Mouse (Mus musculus) stomach, embryonic 14.5 days (tissue): ENCODE measurements at regions not wholly inside any gene's neighbourhood (a gene's known extent, or its start where the extent isn't known, plus 50 kb on each side); places are given as distances from the start of the nearest gene placed in this dataset.

Source experiments
- ATAC-seq: fragments of 200-750 bp; cut with Nextera tagmentation; 2 replicates; pipeline ENCODE4 v1.8.0; 2017; ENCODE audit warnings: low read depth, moderate TSS enrichment; ENCODE audit not compliant: insufficient number of reproducible peaks, insufficient read depth, low FRiP score
- H3K27ac ChIP-seq: fragments of 300-500 bp; sonication (generic); 2 replicates; pipeline ENCODE4 v1.5.1; 2014; ENCODE audit warnings: mild to moderate bottlenecking, low read length, moderate library complexity, mixed read lengths
- H3K27me3 ChIP-seq: fragments of 300-500 bp; sonication (generic); 2 replicates; pipeline ENCODE4 v1.6.1; 2014; ENCODE audit warnings: low read length, control low read depth, mixed read lengths; ENCODE audit not compliant: control insufficient read depth, insufficient read depth
- H3K36me3 ChIP-seq: fragments of 300-500 bp; sonication (generic); 2 replicates; pipeline ENCODE4 v1.6.1; 2014; ENCODE audit warnings: mild to moderate bottlenecking, control low read depth, low read length, moderate library complexity, mixed read lengths; ENCODE audit not compliant: control insufficient read depth, insufficient read depth
- H3K4me1 ChIP-seq: fragments of 300-500 bp; sonication (generic); 2 replicates; pipeline ENCODE4 v1.6.1; 2014; ENCODE audit warnings: low read length, control low read depth, mixed read lengths; ENCODE audit not compliant: control insufficient read depth, insufficient read depth
- H3K4me2 ChIP-seq: fragments of 300-500 bp; sonication (generic); replicated peaks from 2 replicates; pipeline ENCODE4 v1.6.1; 2014; ENCODE audit warnings: low read depth, low read length, control low read depth
- H3K4me3 ChIP-seq: fragments of 300-500 bp; sonication (generic); 2 replicates; pipeline ENCODE4 v1.5.1; 2014; ENCODE audit warnings: low read depth, low read length, control low read depth
- H3K9ac ChIP-seq: fragments of 300-500 bp; sonication (generic); replicated peaks from 2 replicates; pipeline ENCODE4 v1.6.1; 2014; ENCODE audit warnings: low read depth, mild to moderate bottlenecking, control low read depth, low read length, moderate library complexity, mixed read lengths
- H3K9me3 ChIP-seq: fragments of 300-500 bp; sonication (generic); 2 replicates; pipeline ENCODE4 v1.6.1; 2016; ENCODE audit warnings: low read depth, low read length, control low read depth; ENCODE audit not compliant: control insufficient read depth
- WGBS: fragments of 180-500 bp; shearing (Covaris S2); extraction: QIAGEN DNeasy Blood & Tissue Kit; methylation state at CpG from one replicate; pipeline ENCODE4 v1.1.7; 2014; 5-methylcytosine and 5-hydroxymethylcytosine counted together

DNA sequence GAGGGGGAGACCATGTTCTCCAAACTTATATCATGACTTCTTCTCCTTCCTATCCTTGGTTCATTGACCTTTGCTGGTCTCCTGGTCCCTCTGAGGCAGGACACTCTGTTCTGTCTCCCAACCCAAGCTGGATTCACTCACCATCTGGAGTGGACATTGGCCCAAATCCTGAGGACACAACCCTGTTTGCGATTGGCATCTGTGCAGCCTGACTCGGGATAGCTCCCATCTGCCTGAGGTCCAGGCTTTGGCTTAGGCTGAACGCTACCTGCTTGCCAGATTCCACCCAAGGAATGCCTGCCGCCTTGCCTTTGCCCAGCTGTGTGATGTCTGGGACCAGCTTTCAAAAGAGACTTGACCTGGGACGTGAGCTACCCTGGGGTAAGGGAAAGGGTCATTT lies 161.2 kb upstream of the Ubl3 start:
- no peaks in the 10 kb centered on the region for H3K27me3 ChIP-seq

GRCm38 (mm10) chr5:148713039-148713438 lies 160.4 kb upstream of the Ubl3 start:
- Histone ChIP-seq H3K4me1 (peaks cover 12% of the 10 kb centered on the region; the same call in 1 of the 2 replicates), H3K36me3 (no peaks in the 10 kb centered on the region), H3K9ac (no peak overlapping the region), H3K9me3 (no peaks in the 10 kb centered on the region), H3K27ac (no peak overlapping the region), H3K4me3 (no peak overlapping the region), H3K4me2 (no peak overlapping the region), H3K27me3 (no peaks in the 10 kb centered on the region)
- ATAC-seq, result no peak

More for the DNA sequence above, 161.2 kb upstream of the Ubl3 start:
- ATAC-seq, result no peak
- Histone ChIP-seq H3K36me3 (no peaks in the 10 kb centered on the region), H3K4me3 (no peak overlapping the region), H3K9me3 (no peaks in the 10 kb centered on the region), H3K9ac (no peak overlapping the region), H3K4me1 (peaks cover 5% of the 10 kb centered on the region; the same call in 1 of the 2 replicates), H3K4me2 (no peak overlapping the region), H3K27ac (no peak overlapping the region)
- whole genome bisulfite sequencing, result 83% methylated on average over 5 of the region's 5 CpGs

DNA sequence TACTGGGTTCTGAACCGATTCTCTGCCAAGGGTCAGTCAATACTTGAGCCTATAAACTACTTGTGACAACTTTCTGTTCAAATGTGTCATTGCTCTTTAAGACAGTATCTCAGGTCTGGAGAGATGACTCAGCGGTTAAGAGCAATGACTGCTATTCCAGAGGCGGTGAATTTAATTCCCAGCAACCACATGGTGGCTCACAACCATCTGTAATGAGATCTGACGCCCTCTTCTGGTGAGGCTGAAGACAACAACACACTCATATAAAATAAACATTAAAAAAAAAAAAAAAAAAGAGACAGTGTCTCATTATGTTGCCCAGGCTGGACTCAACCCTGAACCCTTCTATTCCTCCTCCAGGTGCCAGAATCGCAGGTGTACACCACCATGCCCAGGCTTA lies 159.0 kb upstream of the Ubl3 start:
- no peak for ATAC-seq
- Histone ChIP-seq H3K9me3 (no peaks in the 10 kb centered on the region), H3K9ac (no peak overlapping the region), H3K4me1 (peaks cover 20% of the 10 kb centered on the region), H3K4me3 (no peak overlapping the region), H3K36me3 (no peaks in the 10 kb centered on the region), H3K4me2 (no peak overlapping the region), H3K27ac (no peak overlapping the region), H3K27me3 (no peaks in the 10 kb centered on the region)
- WGBS, result 81% methylated on average over 5 of the region's 5 CpGs

DNA sequence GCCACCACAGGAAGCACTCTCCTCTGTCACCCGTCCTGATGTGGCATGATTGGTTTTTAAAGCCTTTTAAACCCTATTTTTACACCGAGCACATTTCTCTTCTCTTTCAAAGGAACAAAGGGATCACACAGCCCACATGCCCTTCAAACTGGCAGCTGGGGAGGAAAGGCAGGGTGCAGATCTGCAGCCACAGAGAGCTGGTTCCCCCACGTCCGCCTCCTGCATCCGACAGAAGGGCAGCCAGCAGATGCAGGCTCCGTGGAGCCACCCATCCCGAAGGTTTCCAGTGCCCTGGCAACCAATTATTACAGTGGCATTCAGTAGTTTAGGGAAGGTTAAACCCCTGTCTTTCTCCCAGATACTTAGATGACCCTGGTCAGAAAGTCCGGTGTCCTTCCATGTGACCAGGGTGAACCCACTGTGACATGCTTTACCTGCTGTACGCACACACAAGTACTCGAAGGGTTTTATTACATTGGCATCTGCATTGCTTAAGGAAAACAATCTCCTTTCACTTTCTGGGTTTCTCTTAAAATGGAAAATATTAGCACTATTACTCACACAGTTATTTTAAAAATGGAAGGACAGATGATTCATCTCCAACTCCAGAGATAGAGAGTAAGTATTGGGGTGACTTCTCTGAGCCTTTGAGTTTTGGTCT lies 156.7 kb upstream of the Ubl3 start:
- H3K27me3 ChIP-seq, result no peaks in the 10 kb centered on the region
- no peaks in the 10 kb centered on the region for H3K36me3 ChIP-seq
- H3K4me2 ChIP-seq, result no peak overlapping the region
- no peak overlapping the region for H3K4me3 ChIP-seq
- no peak overlapping the region for H3K27ac ChIP-seq
- 42% methylated on average over 10 of the region's 10 CpGs for WGBS
- H3K9me3 ChIP-seq, result no peaks in the 10 kb centered on the region
- H3K9ac ChIP-seq, result no peak overlapping the region
- ATAC-seq, result no peak
- peaks cover 20% of the 10 kb centered on the region for H3K4me1 ChIP-seq

GRCm38 (mm10) chr5:148708014-148708741 lies 155.6 kb upstream of the Ubl3 start:
- Histone ChIP-seq H3K9ac (no peak overlapping the region), H3K36me3 (no peaks in the 10 kb centered on the region), H3K27me3 (no peaks in the 10 kb centered on the region), H3K4me2 (no peak overlapping the region; the same call in 1 of the 2 replicates), H3K4me3 (no peak overlapping the region), H3K27ac (peak overlapping the region; percentile 52; the same call in 1 of the 2 replicates), H3K4me1 (peaks cover 20% of the 10 kb centered on the region), H3K9me3 (no peaks in the 10 kb centered on the region)
- 33% methylated on average over 11 of the region's 11 CpGs for WGBS
- ATAC-seq, result peak; percentile 56; the same call in 1 of the 2 replicates

- Histone ChIP-seq H3K27ac (no peak overlapping the region), H3K4me3 (no peak overlapping the region)
These were observed 154.7 kb upstream of the Ubl3 start for GRCm38 (mm10) chr5:148707335-148707734.

DNA sequence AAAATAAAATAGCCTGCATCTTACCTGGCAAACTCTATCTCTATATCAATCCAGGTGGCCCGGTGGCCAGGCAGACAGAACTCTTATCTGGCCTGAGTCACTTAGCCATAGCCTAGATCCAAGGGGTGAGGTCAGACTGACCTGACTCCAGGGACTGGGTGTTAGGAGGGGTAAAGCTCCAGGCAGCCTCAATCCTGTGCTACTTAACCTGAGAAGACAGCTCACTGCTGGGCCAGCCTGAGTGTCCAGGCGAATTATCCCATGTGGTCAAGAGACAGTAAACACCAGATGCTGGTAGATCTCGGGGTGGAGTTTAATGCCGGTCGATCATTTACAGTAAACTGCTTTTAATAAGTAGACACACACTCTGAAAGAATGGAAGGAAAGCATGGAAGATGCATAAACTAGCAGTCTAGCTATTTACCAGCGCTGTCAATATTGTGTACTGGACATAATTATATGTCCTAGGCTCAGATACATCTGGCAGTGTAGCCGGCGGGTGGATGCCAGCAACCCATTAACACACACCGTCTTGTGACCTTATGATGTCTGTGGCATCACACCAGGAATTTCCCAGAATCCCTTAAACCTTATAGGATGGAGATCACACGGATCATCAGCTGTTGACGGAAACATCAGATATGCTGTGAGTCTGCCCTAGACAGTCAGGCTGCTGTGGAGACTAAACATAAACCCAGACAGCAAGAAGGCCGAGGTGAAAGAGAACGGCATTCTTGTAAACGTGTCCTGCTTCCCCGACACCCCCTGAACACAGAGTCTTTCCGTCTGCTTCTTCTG lies 153.9 kb upstream of the Ubl3 start:
- H3K27ac ChIP-seq, result no peak overlapping the region
- no peak overlapping the region for H3K4me2 ChIP-seq
- H3K4me3 ChIP-seq, result no peak overlapping the region
- no peaks in the 10 kb centered on the region for H3K9me3 ChIP-seq
- no peak overlapping the region for H3K9ac ChIP-seq
- H3K4me1 ChIP-seq, result peaks cover 20% of the 10 kb centered on the region
- no peaks in the 10 kb centered on the region for H3K36me3 ChIP-seq
- no peaks in the 10 kb centered on the region for H3K27me3 ChIP-seq
- no peak for ATAC-seq
- WGBS, result 59% methylated on average over 16 of the region's 16 CpGs

More at GRCm38 (mm10) chr5:148707335-148707734, 154.7 kb upstream of the Ubl3 start:
- 81% methylated on average over 12 of the region's 12 CpGs for WGBS
- Histone ChIP-seq H3K9ac (no peak overlapping the region), H3K27me3 (no peaks in the 10 kb centered on the region), H3K9me3 (no peaks in the 10 kb centered on the region), H3K4me2 (no peak overlapping the region), H3K4me1 (peaks cover 20% of the 10 kb centered on the region), H3K36me3 (no peaks in the 10 kb centered on the region)
- ATAC-seq, result no peak

DNA sequence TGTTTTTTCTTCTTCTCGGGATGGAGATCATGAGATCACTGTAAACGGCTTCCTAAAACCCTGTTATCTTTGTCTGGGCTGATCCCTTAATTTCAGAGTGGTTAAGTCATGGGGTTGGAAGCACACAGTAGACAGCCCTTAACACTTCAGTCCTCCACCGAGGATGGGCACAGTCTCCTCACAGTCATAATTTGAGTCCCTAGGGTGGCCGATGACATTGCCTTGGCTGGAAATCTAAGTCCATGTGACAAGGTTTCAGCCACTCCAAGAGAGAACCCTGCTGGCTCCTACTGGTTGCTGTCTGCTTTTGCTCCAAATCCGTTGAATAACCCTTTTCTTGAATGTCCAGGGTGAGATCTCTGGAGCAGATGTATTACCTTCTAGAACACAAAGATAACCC lies 152.2 kb upstream of the Ubl3 start:
- Histone ChIP-seq H3K9me3 (no peaks in the 10 kb centered on the region), H3K36me3 (no peaks in the 10 kb centered on the region), H3K27ac (no peak overlapping the region), H3K27me3 (no peaks in the 10 kb centered on the region), H3K9ac (no peak overlapping the region), H3K4me3 (no peak overlapping the region), H3K4me2 (no peak overlapping the region), H3K4me1 (peaks cover 20% of the 10 kb centered on the region)
- ATAC-seq, result no peak
- WGBS, result 64% methylated on average over 5 of the region's 5 CpGs
